Mouse (Mus musculus) neural tube, embryonic 14.5 days (tissue): ENCODE results near the gene Mrps24. TPM values are rescaled to one million over a fixed set of nuclear protein-coding genes. Genes with fewer than 3 reads are reported as not detected.

Experiments
- ATAC-seq: fragments of 200-750 bp; cut with Nextera tagmentation; 2 replicates; pipeline ENCODE4 v1.8.0; 2017; ENCODE audit warnings: low read depth, mild to moderate bottlenecking, moderate TSS enrichment, moderate library complexity
- H3K27ac ChIP-seq: fragments of 300-500 bp; sonication (generic); 2 replicates; pipeline ENCODE4 v1.5.1; 2014; ENCODE audit warnings: low read depth, mild to moderate bottlenecking, control low read depth, low read length, moderate library complexity, mixed read lengths
- H3K27me3 ChIP-seq: fragments of 300-500 bp; sonication (generic); 2 replicates; pipeline ENCODE4 v1.6.1; 2014; ENCODE audit warnings: low read length; ENCODE audit not compliant: control insufficient read depth, insufficient read depth
- H3K36me3 ChIP-seq: fragments of 300-500 bp; sonication (generic); 2 replicates; pipeline ENCODE4 v1.6.1; 2014; ENCODE audit warnings: low read length, mixed read lengths; ENCODE audit not compliant: control insufficient read depth, insufficient read depth
- H3K4me1 ChIP-seq: fragments of 300-500 bp; sonication (generic); 2 replicates; pipeline ENCODE4 v1.6.1; 2014; ENCODE audit warnings: low read length; ENCODE audit not compliant: control insufficient read depth, insufficient read depth
- H3K4me2 ChIP-seq: fragments of 300-500 bp; sonication (generic); 2 replicates; pipeline ENCODE4 v1.6.1; 2014; ENCODE audit warnings: mild to moderate bottlenecking, low read depth, low read length, control low read depth
- H3K4me3 ChIP-seq: fragments of 300-500 bp; sonication (generic); 2 replicates; pipeline ENCODE4 v1.5.1; 2014; ENCODE audit warnings: low read depth, low read length, control low read depth, mixed read lengths
- H3K9ac ChIP-seq: fragments of 300-500 bp; sonication (generic); replicated peaks from 2 replicates; pipeline ENCODE4 v1.6.1; 2014; ENCODE audit warnings: low read depth, mild to moderate bottlenecking, control low read depth, low read length, mixed read lengths
- H3K9me3 ChIP-seq: fragments of 300-500 bp; sonication (generic); 2 replicates; pipeline ENCODE4 v1.6.1; 2016; ENCODE audit warnings: low read length; ENCODE audit not compliant: control insufficient read depth
- WGBS: fragments of 180-500 bp; shearing (Covaris S2); extraction: QIAGEN DNeasy Blood & Tissue Kit; methylation state at CpG from one replicate; pipeline ENCODE4 v1.1.7; 2014; 5-methylcytosine and 5-hydroxymethylcytosine counted together
- polyA plus RNA-seq: library from polyadenylated mRNA; unstranded; fragments of >200 nt; fragmentation: Nextera tagmentation; extraction: Ambion mirVana; gene quantifications from 2 replicates; pipeline ENCODE4 v1.2.1, GENCODE M21; 2014

The Mrps24 gene
- polyA plus RNA-seq, 1 experiment from 2014 or later, result 199 TPM

- H3K4me3 ChIP-seq, result peak overlapping the region; percentile 90
- WGBS, result 23% methylated on average over 41 of the region's 50 CpGs
These were observed 7.7 kb downstream of the Mrps24 start for GRCm38 (mm10) chr11:5707530-5708353.

GRCm38 (mm10) chr11:5706874-5707529 is 8.5 kb downstream of the Mrps24 start:
- under 1% methylated on average over 43 of the region's 43 CpGs for WGBS
- Histone ChIP-seq H3K27ac (peak overlapping the region; percentile 72), H3K4me1 (peaks cover 13% of the 10 kb centered on the region)

More at GRCm38 (mm10) chr11:5707530-5708353, 7.7 kb downstream of the Mrps24 start:
- no peaks in the 10 kb centered on the region for H3K9me3 ChIP-seq
- H3K4me2 ChIP-seq, result peak overlapping the region; percentile 70
- H3K4me1 ChIP-seq, result peaks cover 13% of the 10 kb centered on the region
- H3K27ac ChIP-seq, result peak overlapping the region; percentile 72
- no peaks in the 10 kb centered on the region for H3K27me3 ChIP-seq
- H3K9ac ChIP-seq, result peak overlapping the region; percentile 92
- H3K36me3 ChIP-seq, result 0 out of 2 replicates have a peak, but pooled peaks cover 2% of the 10 kb centered on the region
- peak; percentile 97 for ATAC-seq

GRCm38 (mm10) chr11:5705972-5706371 is 9.5 kb downstream of the Mrps24 start:
- H3K36me3 ChIP-seq, result 0 out of 2 replicates have a peak, but pooled peaks cover 2% of the 10 kb centered on the region
- ATAC-seq, result no peak
- no peak overlapping the region for H3K27ac ChIP-seq
- WGBS, result 93% methylated on average over 9 of the region's 9 CpGs
- H3K9me3 ChIP-seq, result no peaks in the 10 kb centered on the region
- no peak overlapping the region; the same call in 1 of the 2 replicates for H3K4me3 ChIP-seq
- H3K27me3 ChIP-seq, result no peaks in the 10 kb centered on the region
- H3K9ac ChIP-seq, result no peak overlapping the region
- H3K4me2 ChIP-seq, result peak overlapping the region; percentile 70
- peaks cover 13% of the 10 kb centered on the region for H3K4me1 ChIP-seq

More at GRCm38 (mm10) chr11:5706874-5707529, 8.5 kb downstream of the Mrps24 start:
- Histone ChIP-seq H3K4me3 (peak overlapping the region; percentile 90), H3K36me3 (0 out of 2 replicates have a peak, but pooled peaks cover 2% of the 10 kb centered on the region), H3K4me2 (peak overlapping the region; percentile 70), H3K9me3 (no peaks in the 10 kb centered on the region), H3K27me3 (no peaks in the 10 kb centered on the region), H3K9ac (peak overlapping the region; percentile 92)
- ATAC-seq, result peak; percentile 84

- WGBS, result 93% methylated on average over 1 of the region's 1 CpGs
- peaks cover 13% of the 10 kb centered on the region for H3K4me1 ChIP-seq
- no peak overlapping the region for H3K4me3 ChIP-seq
- H3K9ac ChIP-seq, result no peak overlapping the region
- no peaks in the 10 kb centered on the region for H3K27me3 ChIP-seq
- ATAC-seq, result no peak
- H3K36me3 ChIP-seq, result 0 out of 2 replicates have a peak, but pooled peaks cover 2% of the 10 kb centered on the region
- H3K9me3 ChIP-seq, result no peaks in the 10 kb centered on the region
- no peak overlapping the region for H3K27ac ChIP-seq
- H3K4me2 ChIP-seq, result no peak overlapping the region
These were observed 12.1 kb downstream of the Mrps24 start for GRCm38 (mm10) chr11:5703341-5703740.

GRCm38 (mm10) chr11:5702957-5703332 is 12.5 kb downstream of the Mrps24 start:
- Histone ChIP-seq H3K27ac (no peak overlapping the region), H3K9ac (no peak overlapping the region), H3K27me3 (no peaks in the 10 kb centered on the region), H3K4me3 (no peak overlapping the region), H3K36me3 (0 out of 2 replicates have a peak, but pooled peaks cover 2% of the 10 kb centered on the region), H3K9me3 (no peaks in the 10 kb centered on the region), H3K4me2 (no peak overlapping the region), H3K4me1 (peaks cover 13% of the 10 kb centered on the region)
- no peak for ATAC-seq
- 84% methylated on average over 6 of the region's 6 CpGs for WGBS

GRCm38 (mm10) chr11:5702271-5702956 is 13.1 kb downstream of the Mrps24 start:
- H3K9me3 ChIP-seq, result no peaks in the 10 kb centered on the region
- H3K27me3 ChIP-seq, result no peaks in the 10 kb centered on the region
- no peak overlapping the region for H3K9ac ChIP-seq
- no peak for ATAC-seq
- no peak overlapping the region for H3K4me2 ChIP-seq
- H3K4me1 ChIP-seq, result peaks cover 13% of the 10 kb centered on the region
- H3K36me3 ChIP-seq, result 0 out of 2 replicates have a peak, but pooled peaks cover 2% of the 10 kb centered on the region
- H3K27ac ChIP-seq, result no peak overlapping the region
- 78% methylated on average over 5 of the region's 5 CpGs for WGBS
- H3K4me3 ChIP-seq, result no peak overlapping the region

GRCm38 (mm10) chr11:5701821-5702220 is 13.7 kb downstream of the Mrps24 start:
- H3K4me1 ChIP-seq, result peaks cover 13% of the 10 kb centered on the region
- no peak overlapping the region for H3K4me2 ChIP-seq
- H3K9ac ChIP-seq, result no peak overlapping the region
- 100% methylated on average over 1 of the region's 1 CpGs for WGBS
- no peaks in the 10 kb centered on the region for H3K9me3 ChIP-seq
- H3K27me3 ChIP-seq, result no peaks in the 10 kb centered on the region
- no peak overlapping the region for H3K27ac ChIP-seq
- ATAC-seq, result no peak
- no peak overlapping the region for H3K4me3 ChIP-seq
- 0 out of 2 replicates have a peak, but pooled peaks cover 2% of the 10 kb centered on the region for H3K36me3 ChIP-seq

- Histone ChIP-seq H3K9ac (no peak overlapping the region), H3K4me1 (peaks cover 8% of the 10 kb centered on the region), H3K27me3 (no peaks in the 10 kb centered on the region), H3K27ac (no peak overlapping the region), H3K9me3 (no peaks in the 10 kb centered on the region), H3K4me3 (no peak overlapping the region), H3K36me3 (0 out of 2 replicates have a peak, but pooled peaks cover 2% of the 10 kb centered on the region), H3K4me2 (no peak overlapping the region)
- ATAC-seq, result no peak
- WGBS, result 75% methylated on average over 2 of the region's 2 CpGs
These were observed 14.2 kb downstream of the Mrps24 start for GRCm38 (mm10) chr11:5701300-5701699.
